Mouse (Mus musculus): Measurements from ENCODE around the gene Celf6. TPM values are rescaled to one million over a fixed set of nuclear protein-coding genes. Genes with fewer than 3 reads are reported as not detected.

The Celf6 gene
- total RNA-seq, 2 experiments from 2014 or later: not detected

DNA sequence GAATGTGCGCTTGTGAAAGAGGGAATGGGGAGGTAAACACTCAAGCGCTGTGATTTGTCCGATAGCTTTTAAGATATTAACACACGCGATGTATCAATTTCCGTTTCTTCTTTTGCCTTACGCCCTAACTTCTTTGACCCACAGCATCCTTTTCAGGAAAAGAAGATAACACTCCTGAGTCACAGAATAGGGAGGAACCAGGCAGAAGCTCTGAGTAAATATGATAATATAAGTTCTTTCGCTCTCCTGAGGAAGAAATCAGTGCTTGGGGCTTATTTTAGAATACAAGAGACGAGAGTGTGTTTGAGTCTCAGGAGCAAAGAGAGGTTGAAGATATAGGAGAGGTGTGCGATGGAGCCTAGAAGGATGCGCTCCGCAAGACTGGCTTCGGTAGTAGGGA, 316 bp upstream of the Celf6 start:
- ATAC-seq (replicated peaks; ENCODE audit: low FRiP score, low TSS enrichment, poor library complexity, severe bottlenecking): no peak

DNA sequence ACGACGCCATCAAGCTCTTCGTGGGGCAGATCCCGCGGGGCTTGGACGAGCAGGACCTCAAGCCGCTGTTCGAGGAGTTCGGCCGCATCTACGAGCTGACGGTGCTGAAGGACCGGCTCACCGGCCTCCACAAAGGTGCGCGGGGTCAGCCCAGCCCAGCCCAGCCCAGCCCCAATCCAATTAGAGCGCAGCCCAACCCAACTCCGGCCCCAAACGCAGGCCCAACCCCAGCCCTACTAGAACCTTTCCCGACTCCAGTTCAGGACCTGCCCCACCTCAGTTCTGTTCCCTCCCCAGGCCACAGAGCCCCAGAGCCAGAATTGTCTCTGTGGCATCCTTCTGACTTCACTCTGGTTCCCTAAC, 769 bp downstream of the Celf6 start:
- no peak; the same call in 1 of the 2 replicates for ATAC-seq (replicated peaks; ENCODE audit: low FRiP score, low TSS enrichment, poor library complexity, severe bottlenecking)

- peak; percentile 82 for ATAC-seq (replicated peaks; ENCODE audit: low FRiP score, low TSS enrichment, poor library complexity, severe bottlenecking)
Measured at GRCm38 (mm10) chr9:59584871-59585308, 7.2 kb downstream of the Celf6 start.

GRCm38 (mm10) chr9:59588252-59588651, 10.5 kb downstream of the Celf6 start:
- ATAC-seq (replicated peaks; ENCODE audit: low FRiP score, low TSS enrichment, poor library complexity, severe bottlenecking): no peak

DNA sequence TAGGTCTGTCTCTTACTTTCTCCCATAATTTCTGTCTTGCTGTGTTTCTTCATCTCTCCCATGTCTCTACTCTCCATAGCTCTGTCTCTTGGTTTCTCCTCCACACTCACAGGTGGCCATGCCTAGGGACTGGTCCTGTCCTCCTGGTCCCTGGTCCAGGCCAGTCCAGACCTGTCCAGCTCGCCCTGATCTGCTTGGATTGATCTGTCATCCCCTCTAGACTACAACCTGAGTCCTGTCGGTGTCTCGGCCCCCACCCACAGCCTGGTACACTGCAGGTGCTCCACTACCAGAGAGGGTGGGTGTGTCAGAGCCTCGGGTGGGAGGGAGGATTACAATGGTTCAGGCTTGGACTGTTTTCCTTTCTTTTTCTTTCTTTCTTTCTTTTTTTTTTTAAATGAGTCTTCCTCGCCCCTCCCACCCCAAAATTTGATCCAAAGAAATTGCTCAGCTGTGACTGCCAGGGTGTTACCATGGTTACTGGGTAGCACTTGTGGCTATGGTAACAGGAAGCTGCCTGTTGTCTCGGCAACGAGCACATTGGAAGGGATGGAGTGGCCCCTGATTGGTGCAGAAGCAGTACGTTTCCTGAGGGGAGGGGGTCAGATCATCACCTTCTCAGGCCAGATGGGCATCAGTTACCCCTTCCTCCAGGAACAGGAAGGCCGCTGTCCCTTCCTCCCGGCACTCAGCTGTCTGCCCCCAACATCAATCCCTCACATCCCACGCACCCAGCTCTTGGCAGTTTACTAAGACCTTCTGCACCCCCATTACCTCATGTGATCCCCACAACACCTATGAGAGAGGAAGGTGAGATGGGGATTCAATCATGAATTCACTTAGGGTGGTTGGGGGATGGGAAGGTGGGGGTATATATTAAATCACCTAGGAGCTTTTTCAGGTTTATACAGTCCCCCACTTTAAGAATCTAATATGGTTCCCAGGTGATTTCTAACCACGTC, 11.3 kb downstream of the Celf6 start:
- ATAC-seq (replicated peaks; ENCODE audit: low FRiP score, low TSS enrichment, poor library complexity, severe bottlenecking): no peak

GRCm38 (mm10) chr9:59589703-59590439, 12.2 kb downstream of the Celf6 start:
- no peak; the same call in 1 of the 2 replicates for ATAC-seq (replicated peaks; ENCODE audit: low FRiP score, low TSS enrichment, poor library complexity, severe bottlenecking)

DNA sequence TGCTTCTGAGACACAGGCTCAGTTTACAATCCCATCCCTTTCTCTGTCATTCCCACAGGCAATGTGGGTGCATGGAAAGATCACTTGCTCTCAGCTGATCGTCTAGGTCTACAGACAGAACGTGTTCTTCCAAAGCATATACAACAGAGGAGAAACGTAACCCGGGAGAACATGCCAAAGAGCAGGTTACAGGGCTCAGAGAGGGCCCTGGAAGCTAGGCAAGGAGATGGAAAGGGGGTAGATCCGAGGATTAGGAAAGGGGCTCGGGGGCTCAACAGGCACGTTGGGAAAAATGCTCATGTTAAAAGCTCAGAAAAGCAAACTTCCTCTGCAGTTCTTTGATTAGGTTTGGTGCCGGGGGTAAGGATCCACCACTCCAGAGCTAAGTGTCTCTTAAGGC, 23.9 kb downstream of the Celf6 start:
- ATAC-seq (replicated peaks; ENCODE audit: low FRiP score, low TSS enrichment, poor library complexity, severe bottlenecking): no peak

DNA sequence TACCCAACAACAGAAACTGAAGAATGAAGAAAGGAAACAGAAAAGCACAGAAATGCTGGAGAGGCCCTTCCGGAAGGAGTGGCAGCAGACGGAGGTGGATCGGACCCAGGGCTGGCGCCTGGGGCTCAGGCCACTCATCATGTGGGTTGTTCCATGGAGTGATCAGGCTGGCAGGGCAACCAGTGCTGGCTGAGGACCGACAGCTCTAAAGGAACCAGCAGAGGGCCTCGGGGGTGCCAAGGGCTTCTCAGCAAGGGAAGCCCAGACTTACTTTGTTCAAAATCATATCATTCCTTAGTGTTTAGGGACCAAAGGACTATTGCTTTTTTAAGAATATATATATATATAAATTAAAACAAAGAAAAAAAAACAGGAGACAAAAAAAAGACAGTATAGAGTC, 28.2 kb downstream of the Celf6 start:
- ATAC-seq (replicated peaks; ENCODE audit: low FRiP score, low TSS enrichment, poor library complexity, severe bottlenecking): no peak

- no peak for ATAC-seq (replicated peaks; ENCODE audit: low FRiP score, low TSS enrichment, poor library complexity, severe bottlenecking)
Measured at GRCm38 (mm10) chr9:59610950-59611349, 33.2 kb downstream of the Celf6 start.

DNA sequence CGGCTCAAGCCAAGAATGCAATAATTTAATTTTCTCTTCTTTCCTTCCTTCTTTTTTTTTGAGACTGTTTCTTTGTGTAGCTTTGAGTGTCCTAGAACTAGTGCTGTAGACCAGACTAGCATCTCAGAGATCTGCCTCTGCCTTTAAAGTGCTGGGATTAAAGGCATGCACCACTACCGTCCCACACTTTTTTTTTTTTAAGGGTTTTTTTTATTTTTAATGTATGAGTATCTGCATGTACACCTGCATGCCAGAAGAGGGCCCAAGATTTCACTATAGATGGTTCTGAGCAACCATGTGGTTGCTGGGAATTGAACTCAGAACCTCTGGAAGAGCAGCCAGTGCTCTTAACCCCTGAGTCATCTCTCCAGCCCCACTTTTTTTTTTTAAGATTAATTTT, 38.1 kb downstream of the Celf6 start:
- no peak for ATAC-seq (replicated peaks; ENCODE audit: low FRiP score, low TSS enrichment, poor library complexity, severe bottlenecking)

- ATAC-seq (replicated peaks; ENCODE audit: low FRiP score, low TSS enrichment, poor library complexity, severe bottlenecking): peak; percentile 100
Measured at GRCm38 (mm10) chr9:59616622-59617306, 39.0 kb downstream of the Celf6 start, which contains the start of gene Parp6. Parp6 (plus strand) TSS chr9:59617284.

GRCm38 (mm10) chr9:59617307-59617973, 39.7 kb downstream of the Celf6 start:
- no peak; the same call in none of the 2 replicates for ATAC-seq (replicated peaks; ENCODE audit: low FRiP score, low TSS enrichment, poor library complexity, severe bottlenecking)

DNA sequence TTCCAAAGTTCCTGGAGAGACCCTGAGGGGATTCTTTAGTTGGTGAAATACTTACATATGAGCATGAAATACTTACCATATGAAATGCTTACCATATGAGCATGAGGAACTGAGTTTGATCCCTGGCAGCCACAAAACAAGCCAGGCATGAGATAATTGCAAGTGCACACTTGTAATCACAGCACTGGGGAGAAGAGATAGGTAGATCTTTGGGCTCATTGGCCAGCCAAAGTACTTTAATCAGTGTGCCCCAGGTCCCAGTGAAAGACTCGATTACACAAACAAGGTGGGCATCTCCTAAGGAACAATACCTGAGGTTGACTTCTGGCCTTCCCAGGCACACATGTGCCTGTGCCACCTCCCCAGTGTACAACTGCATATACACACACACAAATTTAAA, 60.7 kb downstream of the Celf6 start:
- peak; percentile 41 for ATAC-seq (replicated peaks; ENCODE audit: low FRiP score, low TSS enrichment, poor library complexity, severe bottlenecking)

DNA sequence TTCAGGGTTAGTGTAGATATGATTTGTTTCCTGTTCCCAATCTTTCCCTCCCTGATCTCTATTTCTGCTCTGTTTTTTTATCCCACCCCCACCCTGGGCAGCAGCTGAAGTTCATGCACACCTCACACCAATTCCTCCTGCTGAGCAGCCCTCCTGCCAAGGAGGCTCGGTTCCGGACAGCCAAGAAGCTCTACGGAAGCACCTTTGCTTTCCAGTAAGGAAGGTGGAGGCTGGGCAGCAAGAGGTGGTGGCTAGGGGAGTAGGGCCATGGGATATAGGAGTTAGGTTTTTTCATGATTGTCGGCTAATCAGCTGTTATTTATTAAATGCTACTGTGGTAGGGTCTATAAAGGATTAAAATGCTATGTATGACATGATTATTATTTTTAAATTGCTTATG, 62.2 kb downstream of the Celf6 start:
- ATAC-seq (replicated peaks; ENCODE audit: low FRiP score, low TSS enrichment, poor library complexity, severe bottlenecking): no peak

DNA sequence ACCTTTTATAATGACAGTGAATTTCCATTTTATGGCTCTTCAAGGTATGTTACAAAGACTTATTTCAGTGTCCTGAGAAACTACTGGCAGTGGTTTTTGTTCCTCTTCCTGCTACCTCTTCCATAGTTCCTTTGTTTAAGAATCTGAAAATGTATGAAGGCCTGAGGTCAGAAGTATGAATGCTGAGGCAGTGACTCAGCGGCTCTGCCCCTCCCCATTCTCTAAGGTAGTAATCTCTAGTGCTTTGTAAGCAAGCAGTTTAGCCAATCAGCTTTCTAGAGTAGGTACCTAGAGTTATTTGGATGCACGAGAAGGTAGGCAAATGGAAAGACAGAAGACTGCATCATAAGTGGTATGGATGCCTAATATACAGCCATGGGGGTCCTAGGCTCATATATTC, 63.6 kb downstream of the Celf6 start:
- ATAC-seq (replicated peaks; ENCODE audit: low FRiP score, low TSS enrichment, poor library complexity, severe bottlenecking): no peak

GRCm38 (mm10) chr9:59649911-59650310, 72.2 kb downstream of the Celf6 start:
- no peak for ATAC-seq (replicated peaks; ENCODE audit: low FRiP score, low TSS enrichment, poor library complexity, severe bottlenecking)

DNA sequence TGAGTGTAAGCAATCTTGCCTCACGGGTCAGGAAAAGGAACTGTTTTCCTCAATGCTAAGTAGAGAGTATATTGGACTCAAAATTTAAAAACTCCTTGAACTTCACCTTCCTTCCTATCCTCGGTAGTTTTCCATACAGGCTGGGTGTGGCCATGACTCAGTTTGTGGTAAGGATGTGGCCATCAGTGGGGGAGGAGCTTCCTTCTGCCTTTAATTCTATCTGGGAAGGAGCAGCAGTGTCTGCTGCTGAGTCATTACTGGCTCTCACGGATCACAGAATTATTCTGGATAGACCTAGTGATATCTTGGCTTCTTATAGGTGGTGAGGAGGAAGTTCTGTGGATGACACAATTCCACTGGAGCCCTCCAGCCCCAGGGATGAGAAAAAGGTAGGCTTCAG, 75.7 kb downstream of the Celf6 start:
- ATAC-seq (replicated peaks; ENCODE audit: low FRiP score, low TSS enrichment, poor library complexity, severe bottlenecking): no peak

DNA sequence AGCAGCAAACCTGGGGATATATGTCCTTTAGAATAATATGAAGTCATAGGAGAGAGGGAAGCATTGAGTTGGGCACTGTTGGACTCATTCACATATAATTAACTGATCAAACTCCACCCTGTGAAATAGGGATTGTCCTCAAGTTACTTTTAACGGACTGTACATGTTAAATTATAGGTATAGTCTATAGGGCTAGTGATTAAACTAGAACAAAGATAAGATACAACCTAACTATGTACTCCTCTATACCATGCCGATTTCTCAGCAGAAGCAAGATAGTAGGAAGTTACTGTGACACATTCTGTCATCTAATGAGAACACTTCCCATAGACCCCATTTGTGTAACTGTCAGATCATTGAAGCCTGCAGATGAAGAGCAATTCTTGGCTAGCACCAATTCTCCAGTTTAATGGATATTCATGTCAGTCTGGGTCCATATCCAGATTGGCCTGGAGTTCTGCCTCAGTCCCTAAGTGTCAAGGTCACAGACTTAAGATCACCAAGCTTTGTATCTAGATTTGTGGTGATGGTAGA, 76.8 kb downstream of the Celf6 start:
- ATAC-seq (replicated peaks; ENCODE audit: low FRiP score, low TSS enrichment, poor library complexity, severe bottlenecking): no peak

GRCm38 (mm10) chr9:59655958-59656634, 78.4 kb downstream of the Celf6 start, which contains the start of gene Pkm:
Pkm (plus strand) TSS chr9:59656368.
- peak; percentile 62 for ATAC-seq (replicated peaks; ENCODE audit: low FRiP score, low TSS enrichment, poor library complexity, severe bottlenecking)

Measured in megakaryocyte-erythroid progenitor cell, adult 5-6 weeks (primary cell).